Mouse (Mus musculus) midbrain, embryonic 10.5 days (tissue): ENCODE data around the gene Nipsnap2. TPM values are rescaled to one million over a fixed set of nuclear protein-coding genes. Genes with fewer than 3 reads are reported as not detected.
A peak's percentile ranks its signal among the peaks of the same experiment; 100 is the strongest.

ENCODE experiments used
- DNase-seq: peaks from one replicate; pipeline ENCODE4 v3.0.0-alpha.2; 2017; ENCODE audit warnings: low spot score
- H3K27ac ChIP-seq: fragments of 300-500 bp; sonication (generic); replicated peaks from 2 replicates; pipeline ENCODE4 v1.5.1; 2016; ENCODE audit warnings: mild to moderate bottlenecking
- H3K27me3 ChIP-seq: fragments of 300-500 bp; sonication (generic); 2 replicates; pipeline ENCODE4 v1.6.1; 2016; ENCODE audit warnings: low read depth, mild to moderate bottlenecking; ENCODE audit not compliant: poor library complexity, severe bottlenecking
- H3K36me3 ChIP-seq: fragments of 300-500 bp; sonication (generic); 2 replicates; pipeline ENCODE4 v1.6.1; 2016; ENCODE audit warnings: mild to moderate bottlenecking, moderate library complexity
- H3K4me1 ChIP-seq: fragments of 300-500 bp; sonication (generic); 2 replicates; pipeline ENCODE4 v1.6.1; 2016
- H3K4me3 ChIP-seq: fragments of 300-500 bp; sonication (generic); 2 replicates; pipeline ENCODE4 v1.5.1; 2016; ENCODE audit warnings: mild to moderate bottlenecking, moderate library complexity
- H3K9me3 ChIP-seq: fragments of 300-500 bp; sonication (generic); replicated peaks from 2 replicates; pipeline ENCODE4 v1.6.1; 2016; ENCODE audit warnings: mild to moderate bottlenecking
- WGBS: fragments of 180-500 bp; shearing (Covaris S2); methylation state at CpG from one replicate; pipeline ENCODE4 v1.1.7; 2016; 5-methylcytosine and 5-hydroxymethylcytosine counted together
- polyA plus RNA-seq: library from polyadenylated mRNA; unstranded; fragments of >200 nt; fragmentation: Nextera tagmentation; extraction: Ambion mirVana; gene quantifications from 2 replicates; pipeline ENCODE4 v1.2.1, GENCODE M21; 2016

The Nipsnap2 gene
- polyA plus RNA-seq, 1 experiment from 2014 or later, result 76.3 TPM

GRCm38 (mm10) chr5:129725774-129726392 lies 1.0 kb downstream of the Nipsnap2 start:
- no peaks in the 10 kb centered on the region for H3K27me3 ChIP-seq
- 29% methylated on average over 7 of the region's 7 CpGs for WGBS
- H3K4me1 ChIP-seq, result peaks cover 28% of the 10 kb centered on the region
- no peaks in the 10 kb centered on the region for H3K9me3 ChIP-seq
- no peaks in the 10 kb centered on the region for H3K36me3 ChIP-seq
- peak overlapping the region; percentile 99 for H3K27ac ChIP-seq
- peak overlapping the region; percentile 92 for H3K4me3 ChIP-seq
- peak; percentile 31 for DNase-seq

GRCm38 (mm10) chr5:129726784-129727183 lies 1.9 kb downstream of the Nipsnap2 start:
- H3K27me3 ChIP-seq, result no peaks in the 10 kb centered on the region
- H3K27ac ChIP-seq, result no peak overlapping the region
- DNase-seq, result no peak
- H3K9me3 ChIP-seq, result no peaks in the 10 kb centered on the region
- peaks cover 28% of the 10 kb centered on the region for H3K4me1 ChIP-seq
- 90% methylated on average over 3 of the region's 3 CpGs for WGBS
- no peak overlapping the region for H3K4me3 ChIP-seq
- no peaks in the 10 kb centered on the region for H3K36me3 ChIP-seq

- H3K36me3 ChIP-seq, result 0 out of 2 replicates have a peak, but pooled peaks cover 6% of the 10 kb centered on the region
- H3K27me3 ChIP-seq, result no peaks in the 10 kb centered on the region
- 71% methylated on average over 11 of the region's 11 CpGs for WGBS
- no peak overlapping the region for H3K4me3 ChIP-seq
- no peaks in the 10 kb centered on the region for H3K9me3 ChIP-seq
- H3K4me1 ChIP-seq, result peaks cover 28% of the 10 kb centered on the region
- DNase-seq, result no peak
- no peak overlapping the region for H3K27ac ChIP-seq
These were observed 4.4 kb downstream of the Nipsnap2 start for GRCm38 (mm10) chr5:129729286-129729685.

DNA sequence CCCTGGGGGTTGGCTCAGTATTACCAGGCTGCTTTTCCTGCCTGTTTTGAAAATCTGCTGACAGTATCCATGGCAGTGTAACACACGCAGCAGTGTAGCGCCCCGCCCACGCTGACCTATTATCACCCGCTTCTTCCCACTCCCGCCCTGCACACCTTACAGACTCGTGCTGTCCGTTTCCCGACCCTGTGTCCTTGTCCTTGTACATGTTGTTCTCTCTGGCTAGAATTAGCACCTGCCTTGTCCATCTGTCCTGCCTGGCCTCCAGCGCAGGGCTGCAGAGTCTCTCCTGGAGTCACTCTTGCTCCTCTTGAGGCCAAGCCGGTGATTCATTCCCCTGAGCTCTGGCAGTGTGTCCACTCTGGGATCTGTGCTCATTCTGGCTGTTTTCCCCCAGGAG lies 5.5 kb downstream of the Nipsnap2 start:
- no peaks in the 10 kb centered on the region for H3K9me3 ChIP-seq
- H3K27me3 ChIP-seq, result no peaks in the 10 kb centered on the region
- 0 out of 2 replicates have a peak overlapping the region, but pooled peaks have one; percentile 7 for H3K27ac ChIP-seq
- whole genome bisulfite sequencing, result 86% methylated on average over 11 of the region's 11 CpGs
- DNase-seq, result no peak
- H3K4me3 ChIP-seq, result no peak overlapping the region
- peaks cover 15% of the 10 kb centered on the region; the same call in 1 of the 2 replicates for H3K36me3 ChIP-seq
- H3K4me1 ChIP-seq, result peaks cover 28% of the 10 kb centered on the region

DNA sequence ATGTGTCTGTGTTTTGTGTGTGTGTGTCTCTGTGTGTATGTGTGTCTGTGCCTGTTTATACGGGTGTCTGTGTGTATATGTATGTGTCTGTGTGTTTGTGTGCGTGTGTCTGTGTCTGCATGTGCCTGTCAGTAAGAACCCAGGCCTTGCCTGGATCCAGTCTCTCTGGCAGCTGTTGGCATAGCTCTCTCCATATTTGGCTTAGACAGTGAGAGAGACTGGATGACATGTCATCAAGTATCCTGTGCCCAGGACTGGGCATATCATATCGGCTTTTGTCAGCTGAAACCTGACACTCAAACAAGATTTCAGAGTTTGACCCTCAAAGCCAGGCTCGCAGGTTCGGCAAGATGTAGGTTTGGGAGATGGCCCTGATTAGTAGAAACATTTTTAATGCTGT lies 6.2 kb downstream of the Nipsnap2 start:
- WGBS, result 82% methylated on average over 5 of the region's 5 CpGs

GRCm38 (mm10) chr5:129740976-129741375 lies 16.1 kb downstream of the Nipsnap2 start:
- H3K9me3 ChIP-seq, result no peaks in the 10 kb centered on the region
- peak; percentile 32 for DNase-seq
- peaks cover 42% of the 10 kb centered on the region for H3K36me3 ChIP-seq
- no peaks in the 10 kb centered on the region for H3K27me3 ChIP-seq
- no peak overlapping the region for H3K4me3 ChIP-seq
- H3K4me1 ChIP-seq, result no peaks in the 10 kb centered on the region
- H3K27ac ChIP-seq, result no peak overlapping the region
- WGBS, result 89% methylated on average over 1 of the region's 1 CpGs

More for the DNA sequence above, 6.2 kb downstream of the Nipsnap2 start:
- no peak overlapping the region for H3K4me3 ChIP-seq
- H3K27ac ChIP-seq, result no peak overlapping the region
- H3K27me3 ChIP-seq, result no peaks in the 10 kb centered on the region
- peaks cover 24% of the 10 kb centered on the region for H3K4me1 ChIP-seq
- H3K36me3 ChIP-seq, result peaks cover 20% of the 10 kb centered on the region; the same call in 1 of the 2 replicates
- DNase-seq, result no peak
- no peaks in the 10 kb centered on the region for H3K9me3 ChIP-seq

- DNase-seq, result no peak
- Histone ChIP-seq H3K27me3 (no peaks in the 10 kb centered on the region), H3K4me3 (no peak overlapping the region), H3K9me3 (no peaks in the 10 kb centered on the region), H3K36me3 (peaks cover 60% of the 10 kb centered on the region), H3K4me1 (no peaks in the 10 kb centered on the region), H3K27ac (no peak overlapping the region)
- WGBS, result 93% methylated on average over 7 of the region's 7 CpGs
These were observed 18.1 kb downstream of the Nipsnap2 start for GRCm38 (mm10) chr5:129742903-129743488.

DNA sequence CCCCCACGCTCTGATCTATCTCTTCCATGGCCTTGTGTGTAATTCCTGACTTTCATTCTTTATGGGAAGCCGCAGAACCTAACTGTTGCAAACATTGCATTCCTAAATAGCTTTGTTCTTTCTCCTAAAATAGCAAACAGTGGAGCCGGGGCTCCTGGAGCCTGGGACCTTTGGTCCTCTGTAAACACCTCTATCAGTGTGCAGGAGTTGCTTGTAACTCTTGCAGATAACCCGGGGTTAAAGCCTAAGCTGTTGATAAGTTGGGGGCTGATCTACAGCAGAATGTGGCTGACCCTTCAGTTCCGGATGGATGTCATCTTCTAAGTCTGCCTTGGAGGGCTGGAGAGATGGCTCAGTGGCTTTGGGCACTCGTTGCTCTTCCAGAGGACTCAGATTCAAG lies 19.2 kb downstream of the Nipsnap2 start:
- no peak overlapping the region for H3K4me3 ChIP-seq
- no peak for DNase-seq
- H3K27me3 ChIP-seq, result no peaks in the 10 kb centered on the region
- H3K9me3 ChIP-seq, result no peaks in the 10 kb centered on the region
- no peak overlapping the region for H3K27ac ChIP-seq
- 77% methylated on average over 6 of the region's 6 CpGs for WGBS
- peaks cover 69% of the 10 kb centered on the region for H3K36me3 ChIP-seq
- no peaks in the 10 kb centered on the region for H3K4me1 ChIP-seq

- Histone ChIP-seq H3K27me3 (no peaks in the 10 kb centered on the region), H3K27ac (no peak overlapping the region), H3K36me3 (peaks cover 25% of the 10 kb centered on the region), H3K4me1 (no peaks in the 10 kb centered on the region), H3K4me3 (no peak overlapping the region), H3K9me3 (no peaks in the 10 kb centered on the region)
- WGBS, result 95% methylated on average over 20 of the region's 20 CpGs
- DNase-seq, result no peak
These were observed 32.0 kb downstream of the Nipsnap2 start for GRCm38 (mm10) chr5:129756886-129757285.

GRCm38 (mm10) chr5:129759929-129760480 lies 35.1 kb downstream of the Nipsnap2 start:
- Histone ChIP-seq H3K27me3 (no peaks in the 10 kb centered on the region), H3K4me3 (no peak overlapping the region), H3K4me1 (no peaks in the 10 kb centered on the region), H3K36me3 (peaks cover 22% of the 10 kb centered on the region), H3K9me3 (no peaks in the 10 kb centered on the region), H3K27ac (no peak overlapping the region)
- 91% methylated on average over 13 of the region's 13 CpGs for WGBS
- no peak for DNase-seq

DNA sequence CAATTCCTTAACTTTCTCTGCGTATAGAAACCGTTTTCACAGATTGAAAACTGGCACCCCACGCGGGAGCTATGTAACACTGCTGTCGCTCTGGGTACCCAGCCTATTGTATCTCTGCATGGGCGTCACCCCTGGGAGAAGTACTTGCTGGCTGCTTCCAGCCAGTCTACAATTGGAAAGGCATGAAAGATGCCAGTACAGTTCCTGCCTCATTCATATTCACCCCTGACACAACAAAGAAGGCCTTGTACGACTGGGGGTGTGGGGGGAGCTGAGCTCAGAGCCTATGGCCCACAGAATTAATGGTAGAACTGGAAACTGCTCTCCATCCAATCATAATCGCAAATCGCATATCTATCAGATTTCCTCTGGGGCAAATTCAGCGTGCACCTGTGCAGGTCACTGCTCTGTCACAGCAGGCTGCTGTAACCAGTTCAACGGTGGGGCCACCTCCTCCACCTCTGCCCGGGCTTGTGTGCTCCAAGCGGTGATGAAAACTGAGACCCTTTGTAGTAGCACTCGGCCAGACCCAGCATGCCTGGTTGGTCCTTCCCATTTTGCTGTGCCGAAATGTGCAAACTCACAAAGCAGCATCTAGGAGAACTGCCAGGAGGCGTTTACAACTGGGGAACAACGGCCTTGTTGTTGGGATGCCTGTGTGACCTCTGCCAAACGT lies 37.1 kb downstream of the Nipsnap2 start:
- 81% methylated on average over 18 of the region's 18 CpGs for WGBS
- Histone ChIP-seq H3K4me1 (no peaks in the 10 kb centered on the region), H3K9me3 (no peaks in the 10 kb centered on the region), H3K27me3 (no peaks in the 10 kb centered on the region), H3K27ac (no peak overlapping the region), H3K4me3 (no peak overlapping the region), H3K36me3 (peaks cover 22% of the 10 kb centered on the region)
- no peak for DNase-seq

DNA sequence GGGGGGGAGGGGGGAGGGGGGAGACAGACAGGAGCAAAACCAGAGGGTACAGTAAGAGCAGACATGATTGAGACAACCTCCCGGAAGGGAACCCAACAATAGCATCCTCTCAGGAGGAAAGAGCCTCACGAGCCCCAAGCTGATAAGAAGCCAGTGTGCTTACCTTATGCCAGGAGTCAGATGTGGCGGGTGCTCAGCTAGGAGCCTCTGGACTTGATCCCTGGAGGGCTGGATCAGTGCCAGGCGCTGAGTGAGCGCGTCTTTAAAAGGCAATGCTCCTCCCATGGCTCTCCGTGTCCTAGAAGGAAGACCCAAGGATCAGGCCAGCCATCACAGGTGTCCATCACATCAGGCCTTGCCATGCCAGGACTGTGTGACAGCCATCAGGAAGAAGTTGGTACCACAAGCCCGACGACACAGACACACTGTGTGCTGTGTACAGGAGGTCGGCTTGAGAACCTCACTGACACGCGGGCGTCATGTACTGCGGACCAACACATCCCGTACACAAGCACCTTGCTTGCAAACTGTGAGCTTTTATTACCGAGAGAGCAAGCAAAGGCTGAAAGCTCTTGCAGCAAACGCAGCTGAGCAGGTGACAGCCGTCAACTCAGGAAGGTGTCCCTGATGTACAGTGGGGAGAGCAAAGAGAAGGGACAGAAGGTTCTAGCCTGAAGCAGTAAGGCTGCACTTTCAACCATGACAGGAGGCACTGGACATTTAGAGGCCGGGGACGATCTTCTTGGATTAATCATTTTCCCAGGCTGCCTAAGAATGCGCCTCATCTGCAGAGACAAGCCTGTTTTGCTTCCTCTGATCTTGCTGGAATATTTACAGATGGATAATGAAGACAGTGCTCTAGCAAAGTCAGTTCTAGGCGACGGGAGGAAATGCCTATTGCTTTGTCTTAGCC lies 45.8 kb downstream of the Nipsnap2 start:
- 94% methylated on average over 23 of the region's 23 CpGs for WGBS

More for the DNA sequence above, 45.8 kb downstream of the Nipsnap2 start:
- H3K9me3 ChIP-seq, result no peaks in the 10 kb centered on the region
- peaks cover 27% of the 10 kb centered on the region for H3K36me3 ChIP-seq
- H3K27ac ChIP-seq, result no peak overlapping the region
- H3K4me1 ChIP-seq, result no peaks in the 10 kb centered on the region
- no peak for DNase-seq
- H3K4me3 ChIP-seq, result no peak overlapping the region
- no peaks in the 10 kb centered on the region for H3K27me3 ChIP-seq
